Mouse (Mus musculus) c-Kit-negative CD71-positive TER-119-positive erythroid progenitor cells, embryonic 14.5 days (primary cell): Measurements from ENCODE around the gene Skor1.

ENCODE experiments used
- DNase-seq: peaks from one replicate; pipeline ENCODE4 v3.0.0-alpha.2; 2013; ENCODE audit warnings: low read depth, low spot score

The Skor1 gene

GRCm38 (mm10) chr9:63092567-63092966 is 56.2 kb downstream of the Skor1 start:
- no peak for DNase-seq

- DNase-seq = no peak
These were observed 56.7 kb downstream of the Skor1 start for GRCm38 (mm10) chr9:63091971-63092528.

GRCm38 (mm10) chr9:63091101-63091921 is 57.5 kb downstream of the Skor1 start:
- no peak for DNase-seq

GRCm38 (mm10) chr9:63089141-63089540 is 59.6 kb downstream of the Skor1 start:
- DNase-seq = no peak
